Comparison of ENCODE assay signal across 8 mouse cellular contexts in genomic region chr11:40149312-40149711, GRCm38 (mm10).
DNase-seq lines count a peak whose midpoint lies in the region; ATAC-seq and TF ChIP-seq lines count a peak whose summit lies in the region.

No protein-coding gene starts in this region.

- no peaks in the 10 kb centered on the region for H3K79me2 ChIP-seq in heart, adult 2 months (replicated peaks; ENCODE audit: control insufficient read depth, insufficient read depth, low read length)

- no peak overlapping the region for H3K4me2 ChIP-seq in liver, embryonic 11.5 days

- no peak for TF ChIP-seq POLR2A in heart, adult 2 months (IDR thresholded peaks at IDR 0.05; ENCODE audit: insufficient read depth, low read depth, low read length)

- no peak for DNase-seq in heart, adult 2 months
- DNase-seq in heart, postnatal 25 days (ENCODE audit: low spot score) = no peak
- DNase-seq in R1 (ENCODE audit: low read depth, low spot score) = peak; percentile 24
- DNase-seq in embryo, embryonic 10.5 days (ENCODE audit: low spot score) = peak; percentile 76
- DNase-seq in kidney, postnatal 25 days = peak; percentile 32 to 50
- peak; percentile 31 for DNase-seq in liver, embryonic 11.5 days (ENCODE audit: low spot score)
- peak; percentile 75 to 81 for DNase-seq in right cerebral cortex, adult 2 months (ENCODE audit: low spot score in 2 of 2)

- H3K36me3 ChIP-seq in heart, adult 2 months (ENCODE audit: control insufficient read depth, insufficient read depth, low read length) = no peaks in the 10 kb centered on the region
- H3K36me3 ChIP-seq in liver, embryonic 11.5 days (ENCODE audit: control insufficient read depth, insufficient read depth, low read length) = no peaks in the 10 kb centered on the region

- no peaks in the 10 kb centered on the region for H3K9me3 ChIP-seq in liver, embryonic 11.5 days (ENCODE audit: control insufficient read depth, low read length)

- peak; percentile 56 for TF ChIP-seq CTCF in heart, adult 2 months (IDR thresholded peaks at IDR 0.05)

- no peak overlapping the region for H3K4me3 ChIP-seq in heart, adult 2 months
- no peak overlapping the region for H3K4me3 ChIP-seq in liver, embryonic 11.5 days (ENCODE audit: low read depth, low read length)

- 20% methylated on average over 4 of the region's 4 CpGs for WGBS in heart, adult 2 months
- WGBS in liver, embryonic 11.5 days = 31% methylated on average over 4 of the region's 4 CpGs

- intact Hi-C loops in heart, adult 2 months (cut with DNase I) = loop anchor here (5.0 kb wide), 1 partner anchor 562 kb away; no protein-coding TSS in a partner anchor
- intact Hi-C loops in heart, postnatal 25 days (cut with DNase I) = loop anchor here (2.0 kb wide), 1 partner anchor 561 kb away; no protein-coding TSS in a partner anchor

- H3K27me3 ChIP-seq in heart, adult 2 months (ENCODE audit: control insufficient read depth, insufficient read depth, low read length) = no peaks in the 10 kb centered on the region
- H3K27me3 ChIP-seq in liver, embryonic 11.5 days (replicated peaks; ENCODE audit: control insufficient read depth, insufficient read depth, low read length) = no peaks in the 10 kb centered on the region

- H3K27ac ChIP-seq in heart, adult 2 months = no peak overlapping the region
- H3K27ac ChIP-seq in liver, embryonic 11.5 days (ENCODE audit: low read depth, low read length) = no peak overlapping the region

- no peak for ATAC-seq in liver, embryonic 11.5 days (replicated peaks; ENCODE audit: low FRiP score)
- no peak for ATAC-seq in megakaryocyte-erythroid progenitor cell, adult 5-6 weeks (replicated peaks; ENCODE audit: low FRiP score, low TSS enrichment, poor library complexity, severe bottlenecking)

- H3K4me1 ChIP-seq in heart, adult 2 months (ENCODE audit: control insufficient read depth, insufficient read depth, low read length) = no peaks in the 10 kb centered on the region
- no peaks in the 10 kb centered on the region for H3K4me1 ChIP-seq in liver, embryonic 11.5 days (replicated peaks; ENCODE audit: control insufficient read depth, insufficient read depth, low read length)

- no peak overlapping the region for H3K9ac ChIP-seq in heart, adult 2 months (ENCODE audit: low read depth, low read length)
- H3K9ac ChIP-seq in liver, embryonic 11.5 days (ENCODE audit: low read depth, low read length) = no peak overlapping the region

- TF ChIP-seq EP300 in heart, adult 2 months (IDR thresholded peaks at IDR 0.05; ENCODE audit: insufficient read depth, low read depth, low read length) = no peak

Comparison
In these comparisons a context has a peak if more than half of its experiments do, and no peak if none do; other contexts are left out.
1. DNase-seq: peak in R1 (single experiment), embryo, embryonic 10.5 days (single experiment), kidney, postnatal 25 days (2 of 2), liver, embryonic 11.5 days (single experiment) and right cerebral cortex, adult 2 months (2 of 2); none in heart, adult 2 months (0 of 2) and heart, postnatal 25 days (single experiment).